Mouse (Mus musculus): ENCODE results near the gene Fam13c.

DNA sequence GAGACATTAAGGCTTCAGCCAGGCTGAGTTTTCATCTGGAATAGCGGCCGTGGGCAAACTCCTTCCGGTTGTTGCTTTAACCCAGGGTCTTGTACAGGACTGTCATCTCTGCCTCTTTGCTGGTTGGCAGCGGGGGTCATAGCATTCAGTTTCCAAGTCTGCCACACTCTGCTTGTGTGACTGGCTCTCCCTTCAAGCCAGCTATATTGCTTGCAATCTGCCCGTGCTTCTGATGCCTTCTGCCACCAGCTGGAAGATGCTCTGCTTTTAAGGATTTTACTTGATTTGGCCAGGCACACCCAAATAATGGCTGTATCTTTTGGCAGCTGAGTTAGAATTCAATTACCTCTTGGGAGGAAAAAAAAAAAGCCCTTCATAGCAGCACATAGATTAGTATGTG, 65.6 kb downstream of the Fam13c start:
- TF ChIP-seq CTCF (IDR thresholded peaks at IDR 0.05; ENCODE audit: low read depth, low read length) = no peak
- TF ChIP-seq GATA1 (IDR thresholded peaks at IDR 0.05; ENCODE audit: borderline replicate concordance, low read length) = no peak
- TF ChIP-seq TAL1 (conservative IDR thresholded peaks at IDR 0.05; ENCODE audit: low read depth, low read length) = no peak
- no peak for TF ChIP-seq GATA2 (IDR thresholded peaks at IDR 0.05; ENCODE audit: borderline replicate concordance, low read depth, low read length)
- no peak for TF ChIP-seq POLR2AphosphoS5 (IDR thresholded peaks at IDR 0.05; ENCODE audit: insufficient replicate concordance, low read depth, low read length)

Measured in G1E (cell line).